Mouse (Mus musculus) adrenal gland, postnatal 0 days (tissue): ENCODE results near the gene Ppp1r15a. TPM values are rescaled to one million over a fixed set of nuclear protein-coding genes. Genes with fewer than 3 reads are reported as not detected.

ENCODE experiments used
- polyA plus RNA-seq: library from polyadenylated mRNA; unstranded; fragments of >200 nt; fragmentation: Nextera tagmentation; extraction: Ambion mirVana; gene quantifications from 2 replicates; pipeline ENCODE4 v1.2.1, GENCODE M21; 2015

Gene Ppp1r15a
- 25.5 and 32.7 TPM in 2 replicates for polyA plus RNA-seq

GRCm38 (mm10) chr7:45525809-45526473, at the start of gene Ppp1r15a, which contains the start of gene Plekha4:
Gene Ppp1r15a, minus strand, starts transcription at chr7:45526268.
Gene Plekha4, plus strand, starts transcription at chr7:45526330.

DNA sequence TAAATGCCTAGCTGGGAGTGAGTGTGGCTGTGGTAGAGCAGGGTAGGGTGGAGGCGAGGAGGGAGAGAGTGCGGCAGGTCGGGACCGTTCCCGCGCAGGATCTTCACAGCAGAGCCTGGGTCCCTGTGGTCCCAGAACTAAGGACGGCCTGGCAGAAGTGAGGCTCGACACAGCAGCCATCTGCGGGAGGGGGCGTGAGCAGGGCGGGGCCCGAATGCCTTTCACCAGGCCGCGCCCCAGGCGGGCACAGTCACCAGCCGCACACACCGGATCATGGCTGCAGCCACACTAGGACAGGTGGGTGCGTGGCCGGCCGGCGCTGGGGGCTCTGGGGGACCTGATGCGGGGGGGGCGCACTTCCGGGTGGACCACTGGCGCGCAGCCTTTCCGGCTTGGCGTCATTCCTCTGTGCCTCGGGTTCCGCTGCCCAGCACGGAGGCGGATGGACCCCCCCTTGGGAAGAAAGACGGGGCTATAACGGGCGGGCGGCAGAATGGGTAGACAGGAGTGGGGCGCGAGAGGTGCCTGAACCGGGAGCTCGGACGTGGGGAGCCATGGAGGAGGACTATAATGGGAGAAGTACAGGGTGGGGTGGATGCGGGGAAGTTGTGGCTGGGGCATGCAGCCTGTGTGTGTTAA, 44.2 kb upstream of the Ppp1r15a start, which contains the start of gene Bcat2:
Bcat2 (plus strand) TSS at position 51 of the 639 bp plus-strand sequence.

DNA sequence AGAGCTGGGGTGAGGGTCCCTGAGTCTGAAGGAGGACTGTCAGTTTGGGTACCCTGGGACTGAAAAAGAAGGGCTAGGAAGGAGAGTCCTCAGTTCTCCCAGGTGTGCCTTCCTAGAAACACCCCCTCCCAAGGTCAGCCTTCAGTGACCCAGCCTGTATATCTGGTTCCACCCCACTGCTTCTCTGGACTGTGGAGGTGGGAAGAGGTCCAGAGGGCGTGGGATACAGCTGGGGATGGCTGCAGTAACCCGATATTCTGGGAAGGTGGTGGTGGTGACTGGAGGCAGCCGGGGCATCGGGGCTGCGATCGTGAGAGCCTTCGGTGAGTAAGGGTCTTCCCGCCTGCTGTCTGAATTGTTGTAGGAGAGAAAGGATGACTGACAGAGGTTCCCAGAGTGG, 28.7 kb upstream of the Ppp1r15a start, which contains the start of gene Hsd17b14:
Hsd17b14 (plus strand) TSS at position 150 of the 400 bp plus-strand sequence.

GRCm38 (mm10) chr7:45509912-45510787, 15.9 kb downstream of the Ppp1r15a start, which contains the start of gene Nucb1:
Gene Nucb1, minus strand, starts transcription at chr7:45510406.

GRCm38 (mm10) chr7:45488293-45489204, 37.5 kb downstream of the Ppp1r15a start, which contains the start of gene Dhdh:
Gene Dhdh, minus strand, starts transcription at chr7:45488805.

GRCm38 (mm10) chr7:45486761-45487415, 39.2 kb downstream of the Ppp1r15a start, which contains the start of gene Gm45808:
Gene Gm45808, minus strand, starts transcription at chr7:45486811.

DNA sequence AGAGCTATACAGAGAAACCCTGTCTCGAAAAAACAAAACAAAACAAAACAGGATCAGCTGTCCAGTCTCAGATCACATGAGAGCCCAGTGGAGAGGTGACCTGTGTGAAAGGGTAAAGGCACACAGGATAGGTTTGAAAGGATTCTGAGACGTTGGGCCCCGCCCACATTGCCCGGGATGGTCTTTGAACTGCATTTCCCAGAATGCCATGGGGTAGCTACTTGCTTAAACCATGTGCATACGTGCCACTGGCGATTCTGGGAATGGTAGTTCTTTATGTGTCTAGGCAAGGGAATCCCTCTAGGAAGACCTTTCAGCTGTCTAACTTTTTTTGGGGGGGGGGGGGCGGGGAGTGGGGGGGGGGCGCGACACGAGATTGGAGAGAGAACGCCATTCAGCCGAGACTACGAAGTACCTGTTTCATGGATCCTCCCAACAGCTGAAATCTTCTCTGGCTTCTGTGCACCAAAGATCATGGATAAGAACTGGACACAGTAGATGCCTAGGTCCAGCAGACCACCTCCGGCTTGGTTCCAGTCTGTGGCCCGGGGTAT, 44.6 kb downstream of the Ppp1r15a start, which contains the start of gene Tulp2:
Tulp2 (plus strand) TSS at position 504 of the 554 bp plus-strand sequence.

Other genes with a start within 250 kb of the Ppp1r15a start
- gene Slc6a21, start 248.8 kb downstream of the Ppp1r15a start, polyA plus RNA-seq, result not detected in 2 replicates
- gene Trpm4, start 192.5 kb downstream of the Ppp1r15a start, polyA plus RNA-seq, result 12.4 and 14.0 TPM in 2 replicates
- gene Hrc, start 191.0 kb downstream of the Ppp1r15a start, polyA plus RNA-seq, result 0.54 and 1.4 TPM in 2 replicates
- 2.6 and 3.3 TPM in 2 replicates for gene Ppfia3, start 159.2 kb downstream of the Ppp1r15a start, polyA plus RNA-seq
- gene Lin7b, start 155.7 kb downstream of the Ppp1r15a start, polyA plus RNA-seq, result 3.1 and 3.2 TPM in 2 replicates
- gene Snrnp70, start 130.5 kb downstream of the Ppp1r15a start, polyA plus RNA-seq, result 67.6 and 113 TPM in 2 replicates
- gene Kcna7, start 120.6 kb downstream of the Ppp1r15a start, polyA plus RNA-seq, result 0.06 and 0.09 TPM in 2 replicates
- 0.44 and 0.46 TPM in 2 replicates for gene Ntf5, start 112.6 kb downstream of the Ppp1r15a start, polyA plus RNA-seq
- not detected in 2 replicates for gene Lhb, start 105.4 kb downstream of the Ppp1r15a start, polyA plus RNA-seq
- gene Gys1, start 91.4 kb downstream of the Ppp1r15a start, polyA plus RNA-seq, result 7.8 and 11.6 TPM in 2 replicates
- 45.5 and 60.2 TPM in 2 replicates for gene Ruvbl2, start 88.2 kb downstream of the Ppp1r15a start, polyA plus RNA-seq
- gene Ftl1, start 66.4 kb downstream of the Ppp1r15a start, polyA plus RNA-seq, result 4,437 and 5,089 TPM in 2 replicates
- 172 and 189 TPM in 2 replicates for gene Bax, start 59.4 kb downstream of the Ppp1r15a start, polyA plus RNA-seq
- 0.33 and 0.91 TPM in 2 replicates for gene Tulp2, start 44.4 kb downstream of the Ppp1r15a start, polyA plus RNA-seq
- gene Gm45808, start 39.5 kb downstream of the Ppp1r15a start, polyA plus RNA-seq, result 0.35 and 0.77 TPM in 2 replicates
- 9.9 and 22.7 TPM in 2 replicates for gene Dhdh, start 37.5 kb downstream of the Ppp1r15a start, polyA plus RNA-seq
- 163 and 205 TPM in 2 replicates for gene Nucb1, start 15.9 kb downstream of the Ppp1r15a start, polyA plus RNA-seq
- 8.4 and 12.0 TPM in 2 replicates for gene Plekha4, start 62 bp upstream of the Ppp1r15a start, polyA plus RNA-seq
- 1.1 and 3.2 TPM in 2 replicates for gene Hsd17b14, start 28.6 kb upstream of the Ppp1r15a start, polyA plus RNA-seq
- gene Bcat2, start 43.9 kb upstream of the Ppp1r15a start, polyA plus RNA-seq, result 58.9 and 92.5 TPM in 2 replicates
- 0.57 and 1.8 TPM in 2 replicates for gene Fgf21, start 89.2 kb upstream of the Ppp1r15a start, polyA plus RNA-seq
- 0.17 TPM in 1 of 2 replicates, not detected in the other for gene Fut1, start 91.0 kb upstream of the Ppp1r15a start, polyA plus RNA-seq
- 0.21 and 0.27 TPM in 2 replicates for gene Izumo1, start 95.5 kb upstream of the Ppp1r15a start, polyA plus RNA-seq
- 7.4 and 12.5 TPM in 2 replicates for gene Rasip1, start 101.2 kb upstream of the Ppp1r15a start, polyA plus RNA-seq
- gene Mamstr, start 113.7 kb upstream of the Ppp1r15a start, polyA plus RNA-seq, result 5.8 and 7.0 TPM in 2 replicates
- 0.12 and 0.36 TPM in 2 replicates for gene Fut2, start 140.1 kb upstream of the Ppp1r15a start, polyA plus RNA-seq
- gene Ntn5, start 157.8 kb upstream of the Ppp1r15a start, polyA plus RNA-seq, result 0.25 TPM in 1 of 2 replicates, not detected in the other
- 0.14 and 0.33 TPM in 2 replicates for gene Sec1, start 168.1 kb upstream of the Ppp1r15a start, polyA plus RNA-seq
- gene Car11, start 173.6 kb upstream of the Ppp1r15a start, polyA plus RNA-seq, result 8.4 and 17.6 TPM in 2 replicates
- gene Dbp, start 178.8 kb upstream of the Ppp1r15a start, polyA plus RNA-seq, result 40.4 and 69.7 TPM in 2 replicates
- gene Rpl18, start 189.2 kb upstream of the Ppp1r15a start, polyA plus RNA-seq, result 795 and 838 TPM in 2 replicates
- 13.2 and 16.9 TPM in 2 replicates for gene Sphk2, start 191.7 kb upstream of the Ppp1r15a start, polyA plus RNA-seq
- gene Fam83e, start 194.9 kb upstream of the Ppp1r15a start, polyA plus RNA-seq, result 0.14 and 0.47 TPM in 2 replicates
- gene Spaca4, start 199.5 kb upstream of the Ppp1r15a start, polyA plus RNA-seq, result not detected in 2 replicates